Mouse (Mus musculus): ENCODE data around the gene Ubr4.

DNA sequence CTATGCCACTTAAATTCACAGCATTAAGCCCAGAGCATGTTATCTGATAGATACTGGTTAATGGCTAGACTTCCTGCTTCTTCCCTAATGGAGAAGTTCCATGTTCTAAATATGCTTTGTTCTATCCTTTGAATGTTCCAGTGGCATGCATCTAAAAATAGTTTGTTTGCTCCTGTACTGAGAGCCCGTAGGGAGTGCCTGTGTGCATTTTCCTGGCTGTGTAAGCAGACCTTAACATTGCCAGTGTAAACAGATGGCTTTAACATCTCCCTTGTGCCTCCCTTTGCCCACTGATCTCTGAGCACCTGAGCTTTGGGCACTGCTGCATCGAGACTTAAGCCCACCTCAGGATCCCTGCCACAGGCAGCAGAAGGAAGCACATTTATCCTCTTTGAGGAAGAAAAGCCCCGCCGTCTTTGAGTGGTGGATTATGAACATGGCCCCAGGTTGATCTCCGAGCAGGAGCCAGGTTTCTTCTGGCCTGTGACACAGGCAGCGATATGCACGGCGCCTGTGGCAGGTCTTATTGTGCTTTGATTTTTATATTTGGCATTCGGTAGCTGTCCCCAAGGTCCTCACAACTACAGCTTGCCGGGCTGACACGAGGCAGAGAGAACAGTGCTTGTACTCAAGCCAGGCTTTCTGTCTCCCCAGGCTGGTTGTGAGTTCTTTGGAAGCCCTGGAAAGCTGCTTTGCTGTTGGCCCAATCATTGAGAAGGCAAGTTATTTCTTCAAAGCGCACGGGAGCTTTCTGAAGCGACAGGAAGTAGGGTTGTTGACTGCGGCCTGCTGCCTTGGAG, 80.8 kb downstream of the Ubr4 start:
- 0 out of 2 replicates have a peak, but pooled peaks have one; percentile 39 for TF ChIP-seq EP300 (IDR thresholded peaks at IDR 0.05; ENCODE audit: low read depth)
- no peak for TF ChIP-seq CTCF (IDR thresholded peaks at IDR 0.05; ENCODE audit: low read depth)
